Mouse (Mus musculus) bone marrow, adult 2 months (tissue): ENCODE measurements around the gene Xrcc4. TPM values are rescaled to one million over a fixed set of nuclear protein-coding genes. Genes with fewer than 3 reads are reported as not detected.

Source experiments
- H3K27ac ChIP-seq: fragments of 200-500 bp; 2 replicates; pipeline ENCODE4 v1.5.1; 2012; ENCODE audit warnings: low read depth, mild to moderate bottlenecking, control low read depth, inconsistent platforms, low read length; ENCODE audit not compliant: control insufficient read depth, poor library complexity, insufficient read depth
- H3K4me1 ChIP-seq: fragments of 200-500 bp; 2 replicates; pipeline ENCODE4 v1.6.1; 2011; ENCODE audit warnings: low read length; ENCODE audit not compliant: control insufficient read depth, insufficient read depth
- H3K4me3 ChIP-seq: fragments of 200-500 bp; replicated peaks from 2 replicates; pipeline ENCODE3; 2011; ENCODE audit warnings: mild to moderate bottlenecking, low read depth, low read length, control low read depth; ENCODE audit not compliant: control insufficient read depth
- CTCF ChIP-seq: fragments of 200-500 bp; IDR thresholded peaks from 2 replicates; pipeline ENCODE4 v1.5.1; 2011; ENCODE audit warnings: low read length, control low read depth; ENCODE audit not compliant: control insufficient read depth, insufficient read depth
- POLR2A ChIP-seq: fragments of 200-500 bp; IDR thresholded peaks from 2 replicates; pipeline ENCODE4 v1.6.1; 2011; ENCODE audit warnings: low read depth, mild to moderate bottlenecking, control low read depth, low read length, borderline replicate concordance; ENCODE audit not compliant: control insufficient read depth
- WGBS: fragments of 180-500 bp; shearing (Covaris S2); methylation state at CpG from one replicate; pipeline ENCODE4 v1.1.7; 2018; 5-methylcytosine and 5-hydroxymethylcytosine counted together
- polyA plus RNA-seq: library from polyadenylated mRNA; stranded (reverse); fragments of >200 nt; gene quantifications from 2 replicates; pipeline ENCODE4 v1.2.4, GENCODE M21; 2011; ENCODE audit warnings: low replicate concordance; ENCODE audit not compliant: missing spikeins, insufficient read depth, insufficient read length

Xrcc4 gene
- polyA plus RNA-seq, 1 experiment = 4.5 TPM

DNA sequence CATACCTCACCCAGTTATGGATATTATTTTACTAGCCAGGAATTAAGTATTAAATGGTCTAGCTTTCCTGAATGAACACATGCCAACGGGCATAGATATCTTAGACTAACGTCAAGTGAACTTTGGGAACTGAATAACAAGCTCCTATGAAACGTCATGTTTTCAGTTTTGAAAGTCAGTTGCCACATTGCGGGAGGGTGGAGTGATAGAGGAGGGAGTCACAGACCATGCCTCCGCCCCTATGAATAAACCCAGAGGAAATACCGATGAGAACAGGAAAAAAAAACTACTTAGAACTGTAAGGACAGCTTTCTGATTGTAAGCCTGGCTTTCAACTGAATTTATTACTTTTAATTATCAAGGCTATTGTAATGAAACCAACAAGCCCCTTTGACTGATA lies 175.5 kb downstream of the Xrcc4 start:
- 77% methylated on average over 6 of the region's 6 CpGs for WGBS
- H3K27ac ChIP-seq = no peak overlapping the region
- TF ChIP-seq POLR2A (no peak), CTCF (no peak)
- no peaks in the 10 kb centered on the region for H3K4me1 ChIP-seq
- no peak overlapping the region for H3K4me3 ChIP-seq

DNA sequence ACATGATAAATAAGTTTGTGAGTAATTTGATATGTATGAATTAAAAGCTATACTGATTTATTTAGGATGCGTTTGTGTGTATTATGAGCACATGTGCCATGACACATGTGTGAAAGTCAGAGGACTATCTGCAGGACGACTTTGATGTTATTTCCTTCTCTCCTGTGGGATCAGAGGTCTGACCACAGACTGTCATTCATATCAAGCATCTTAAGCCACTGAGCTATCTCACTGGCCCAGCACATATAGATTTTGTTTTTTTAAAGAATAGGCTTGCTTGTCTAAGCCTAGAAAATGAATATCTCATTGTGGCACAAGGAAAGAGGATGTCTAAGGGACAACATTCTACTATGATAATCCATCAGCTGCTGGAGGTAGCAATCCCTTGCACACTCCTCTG lies 183.3 kb downstream of the Xrcc4 start:
- TF ChIP-seq CTCF (no peak), POLR2A (no peak)
- H3K27ac ChIP-seq = no peak overlapping the region
- no peak overlapping the region for H3K4me3 ChIP-seq
- no peaks in the 10 kb centered on the region; the same call in 1 of the 2 replicates for H3K4me1 ChIP-seq
- WGBS = 38% methylated on average over 2 of the region's 2 CpGs

DNA sequence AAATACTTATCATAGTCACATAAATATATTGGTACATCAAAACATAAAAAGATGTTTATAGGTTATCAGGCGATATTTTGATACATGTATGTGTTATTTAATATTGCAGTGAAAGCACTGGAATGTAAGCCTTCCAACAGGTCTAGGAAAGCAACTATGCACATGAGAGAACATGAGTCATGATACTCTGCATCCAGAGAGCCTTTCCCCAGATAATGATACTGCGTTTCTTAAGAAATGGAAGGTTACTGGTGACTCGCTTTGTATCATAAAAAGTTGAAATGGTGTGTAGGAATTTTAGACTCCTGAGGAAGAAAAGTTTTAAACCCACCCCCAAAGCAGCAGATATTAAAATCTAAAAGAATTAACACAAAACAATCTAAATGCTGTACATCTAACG lies 190.3 kb downstream of the Xrcc4 start:
- Histone ChIP-seq H3K27ac (no peak overlapping the region), H3K4me3 (no peak overlapping the region), H3K4me1 (no peaks in the 10 kb centered on the region)
- WGBS = 89% methylated on average over 4 of the region's 4 CpGs
- no peak for TF ChIP-seq POLR2A
- no peak for TF ChIP-seq CTCF

DNA sequence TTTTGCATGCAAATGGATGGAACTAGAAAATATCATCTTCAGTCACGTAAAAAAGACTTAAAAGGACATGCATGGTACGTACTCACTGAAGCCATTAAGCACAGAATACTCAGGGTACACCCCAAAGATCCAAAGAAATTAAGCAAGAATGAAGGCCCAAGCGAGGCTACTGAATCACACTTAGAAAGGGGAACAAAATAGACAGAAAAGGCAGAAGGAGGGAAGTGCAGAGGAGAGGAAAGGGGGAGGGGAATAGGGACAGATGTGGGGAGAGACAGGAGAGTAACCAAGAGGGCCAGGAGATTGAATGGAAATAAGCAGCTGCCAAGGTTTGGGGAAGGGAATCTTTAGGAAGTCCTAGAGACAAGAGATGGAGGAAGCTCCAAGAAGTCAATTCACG lies 197.3 kb downstream of the Xrcc4 start:
- H3K27ac ChIP-seq = no peak overlapping the region
- TF ChIP-seq POLR2A (no peak), CTCF (no peak)
- WGBS = 54% methylated on average over 4 of the region's 4 CpGs

DNA sequence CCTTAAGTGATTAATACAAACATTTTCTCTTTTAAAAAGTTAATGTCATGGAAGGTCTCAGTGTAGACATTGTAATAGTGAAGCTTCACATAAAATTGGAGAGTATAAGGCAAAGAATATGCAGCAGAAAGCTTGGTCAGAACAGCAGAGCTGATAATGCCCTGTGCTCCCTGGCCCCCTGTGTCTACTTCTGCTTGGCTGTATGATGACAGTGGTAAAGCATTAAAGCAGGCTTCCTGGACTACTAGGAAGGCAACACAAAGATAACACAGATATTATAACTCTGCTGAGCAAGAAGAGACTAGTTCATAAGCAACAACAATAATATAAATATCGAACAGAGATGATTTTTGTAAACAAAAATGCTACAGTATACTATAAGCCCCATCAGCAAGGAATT lies 199.2 kb downstream of the Xrcc4 start:
- no peak for TF ChIP-seq CTCF
- no peak for TF ChIP-seq POLR2A
- no peak overlapping the region for H3K27ac ChIP-seq
- 79% methylated on average over 1 of the region's 1 CpGs for WGBS

More for the DNA sequence above, 197.3 kb downstream of the Xrcc4 start:
- no peak overlapping the region for H3K4me3 ChIP-seq
- no peaks in the 10 kb centered on the region; the same call in 1 of the 2 replicates for H3K4me1 ChIP-seq

DNA sequence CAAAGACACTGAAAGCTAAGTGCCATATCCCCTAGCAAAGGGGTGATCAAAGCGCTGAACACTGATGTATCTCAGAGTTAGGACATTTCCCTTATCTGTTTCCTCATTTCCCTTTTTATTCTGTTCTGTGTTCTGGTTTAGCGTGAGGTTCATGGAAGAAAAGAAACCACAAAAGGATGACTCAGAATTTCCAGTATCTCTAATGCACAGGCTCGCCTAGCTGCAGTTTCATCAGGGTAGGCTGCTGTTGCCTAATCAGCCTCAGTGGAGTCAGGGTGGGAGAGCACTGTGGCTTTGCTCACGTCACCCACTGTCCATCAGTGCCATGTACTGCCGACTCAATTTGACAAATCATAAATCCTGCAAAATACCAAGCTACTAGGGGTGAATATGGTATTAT lies 200.3 kb downstream of the Xrcc4 start:
- no peaks in the 10 kb centered on the region; the same call in 1 of the 2 replicates for H3K4me1 ChIP-seq
- H3K27ac ChIP-seq = no peak overlapping the region
- 9% methylated on average over 5 of the region's 5 CpGs for WGBS
- no peak for TF ChIP-seq CTCF
- TF ChIP-seq POLR2A = no peak
- no peak overlapping the region for H3K4me3 ChIP-seq

More for the DNA sequence above, 199.2 kb downstream of the Xrcc4 start:
- Histone ChIP-seq H3K4me1 (no peaks in the 10 kb centered on the region; the same call in 1 of the 2 replicates), H3K4me3 (no peak overlapping the region)

DNA sequence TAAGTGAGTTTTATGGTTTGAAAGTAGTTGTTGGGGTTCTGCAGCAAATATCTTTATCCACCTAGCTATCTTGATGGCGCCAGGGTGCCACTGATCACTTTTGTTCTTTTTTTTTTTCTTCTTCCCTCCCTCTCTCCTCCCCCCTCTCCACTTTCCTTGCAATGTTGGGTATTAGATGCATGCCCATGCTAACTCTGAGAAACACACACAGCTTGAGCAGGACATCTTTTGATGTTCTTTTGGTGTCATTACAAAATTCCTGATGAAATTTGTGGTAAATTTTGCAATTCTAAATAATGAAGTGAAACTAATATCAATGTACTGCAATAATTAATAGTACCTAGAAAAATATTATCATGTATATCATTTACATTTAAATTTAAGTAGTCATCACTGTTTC lies 205.9 kb downstream of the Xrcc4 start:
- Histone ChIP-seq H3K4me3 (no peak overlapping the region), H3K27ac (no peak overlapping the region), H3K4me1 (no peaks in the 10 kb centered on the region)
- TF ChIP-seq POLR2A (no peak), CTCF (no peak)
- 57% methylated on average over 1 of the region's 1 CpGs for WGBS

DNA sequence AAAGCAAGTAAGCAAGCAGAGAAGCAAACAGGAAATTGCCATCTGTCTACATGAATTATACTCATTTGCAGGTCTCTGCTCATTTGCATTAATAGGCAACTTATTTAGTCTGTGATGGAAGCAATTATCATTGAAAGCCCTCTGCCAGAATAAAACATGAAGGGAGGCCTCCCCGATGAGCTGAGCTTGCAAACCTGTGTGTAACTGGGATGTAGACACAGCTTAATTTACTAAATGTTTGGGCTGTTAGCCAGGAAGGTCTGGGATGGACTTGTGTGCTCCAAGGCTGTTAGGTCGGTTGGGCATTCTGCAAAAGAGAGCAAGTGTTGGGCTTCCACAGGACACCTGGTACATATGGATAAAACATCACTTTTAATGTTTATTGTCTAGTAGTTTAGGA lies 208.1 kb downstream of the Xrcc4 start:
- Histone ChIP-seq H3K4me1 (no peaks in the 10 kb centered on the region), H3K27ac (no peak overlapping the region), H3K4me3 (no peak overlapping the region)
- WGBS = 71% methylated on average over 2 of the region's 2 CpGs
- TF ChIP-seq POLR2A (no peak), CTCF (no peak)

DNA sequence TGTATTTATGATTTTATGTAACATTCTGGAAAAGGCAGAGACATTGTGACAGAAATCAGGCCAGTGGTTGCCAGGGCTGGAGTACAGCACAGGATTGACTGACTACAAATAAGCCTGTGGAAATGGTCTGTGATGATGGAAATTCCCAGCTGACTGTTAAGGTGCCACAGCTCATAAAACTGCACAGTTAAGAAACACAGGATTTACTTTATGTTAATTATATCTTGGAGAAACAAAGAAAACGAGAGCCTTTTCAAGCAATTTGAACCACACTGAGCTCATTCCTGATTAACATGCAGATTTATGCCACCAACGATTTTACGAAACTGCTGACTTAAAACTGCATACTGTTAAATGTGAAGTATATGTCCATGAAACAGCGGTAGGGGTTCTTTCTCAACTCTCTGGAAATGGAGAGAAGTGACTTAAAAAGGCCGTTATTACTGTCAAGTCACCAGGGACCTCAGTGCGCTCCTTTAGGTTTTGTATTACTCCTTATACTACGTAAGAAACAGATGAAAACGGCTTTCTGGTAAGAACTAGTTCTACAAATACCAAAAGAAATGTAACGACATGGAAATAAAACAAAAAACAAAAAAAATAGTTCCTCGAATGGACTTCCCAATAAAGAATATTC lies 210.5 kb downstream of the Xrcc4 start:
- 86% methylated on average over 10 of the region's 10 CpGs for WGBS

More for the DNA sequence above, 210.5 kb downstream of the Xrcc4 start:
- Histone ChIP-seq H3K4me1 (no peaks in the 10 kb centered on the region), H3K27ac (no peak overlapping the region), H3K4me3 (no peak overlapping the region)
- TF ChIP-seq CTCF (no peak), POLR2A (no peak)
